Mouse (Mus musculus): ENCODE measurements at regions not wholly inside any gene's neighbourhood (a gene's known extent, or its start where the extent isn't known, plus 50 kb on each side); places are given as distances from the start of the nearest gene placed in this dataset.
"Not testable (repeated sequence)": the region's sequence is repeated elsewhere in the genome, so short reads cannot be mapped to it uniquely, and the experiment has no call there.

GRCm38 (mm10) chr8:86252696-86253355, 327.7 kb downstream of the Abcc12 start:
- TF ChIP-seq POLR2A (IDR thresholded peaks at IDR 0.05; ENCODE audit: control insufficient read depth, extremely low read depth, insufficient read depth, low read length, poor library complexity) (no peak), CTCF (IDR thresholded peaks at IDR 0.05; ENCODE audit: borderline replicate concordance, control insufficient read depth, extremely low read depth, insufficient read depth, low read length, poor library complexity) (no peak)
- 72% methylated on average over 4 of the region's 4 CpGs for WGBS

GRCm38 (mm10) chr8:86234696-86235095, 345.8 kb downstream of the Abcc12 start:
- H3K27me3 ChIP-seq (ENCODE audit: control insufficient read depth, insufficient read depth, low read length): no peaks in the 10 kb centered on the region
- no peaks in the 10 kb centered on the region for H3K36me3 ChIP-seq (ENCODE audit: control insufficient read depth, insufficient read depth, low read length)
- H3K4me1 ChIP-seq (replicated peaks; ENCODE audit: control insufficient read depth, insufficient read depth, low read length): no peaks in the 10 kb centered on the region

More at GRCm38 (mm10) chr8:86252696-86253355, 327.7 kb downstream of the Abcc12 start:
- no peaks in the 10 kb centered on the region for H3K36me3 ChIP-seq (ENCODE audit: control insufficient read depth, insufficient read depth, low read length)
- DNase-seq: no peak
- H3K4me3 ChIP-seq (ENCODE audit: control insufficient read depth, insufficient read depth, low read length): no peak overlapping the region
- H3K27ac ChIP-seq (ENCODE audit: control insufficient read depth, insufficient read depth, low read length): no peak overlapping the region
- H3K27me3 ChIP-seq (ENCODE audit: control insufficient read depth, insufficient read depth, low read length): no peaks in the 10 kb centered on the region
- H3K4me1 ChIP-seq (replicated peaks; ENCODE audit: control insufficient read depth, insufficient read depth, low read length): no peaks in the 10 kb centered on the region

GRCm38 (mm10) chr8:86231994-86232393, 348.5 kb downstream of the Abcc12 start:
- 90% methylated on average over 6 of the region's 6 CpGs for WGBS
- H3K27ac ChIP-seq (ENCODE audit: control insufficient read depth, insufficient read depth, low read length); H3K27me3 ChIP-seq (ENCODE audit: control insufficient read depth, insufficient read depth, low read length); H3K4me3 ChIP-seq (ENCODE audit: control insufficient read depth, insufficient read depth, low read length); H3K4me1 ChIP-seq (replicated peaks; ENCODE audit: control insufficient read depth, insufficient read depth, low read length); H3K36me3 ChIP-seq (ENCODE audit: control insufficient read depth, insufficient read depth, low read length): not testable (repeated sequence)
- DNase-seq: peak; percentile 4

More at GRCm38 (mm10) chr8:86234696-86235095, 345.8 kb downstream of the Abcc12 start:
- Histone ChIP-seq H3K27ac (ENCODE audit: control insufficient read depth, insufficient read depth, low read length) (no peak overlapping the region), H3K4me3 (ENCODE audit: control insufficient read depth, insufficient read depth, low read length) (no peak overlapping the region)
- DNase-seq: no peak
- TF ChIP-seq POLR2A (IDR thresholded peaks at IDR 0.05; ENCODE audit: control insufficient read depth, extremely low read depth, insufficient read depth, low read length, poor library complexity): no peak
- no peak for TF ChIP-seq CTCF (IDR thresholded peaks at IDR 0.05; ENCODE audit: borderline replicate concordance, control insufficient read depth, extremely low read depth, insufficient read depth, low read length, poor library complexity)
- 91% methylated on average over 4 of the region's 4 CpGs for WGBS

- Histone ChIP-seq H3K4me1 (replicated peaks; ENCODE audit: control insufficient read depth, insufficient read depth, low read length) (no peaks in the 10 kb centered on the region), H3K36me3 (ENCODE audit: control insufficient read depth, insufficient read depth, low read length) (no peaks in the 10 kb centered on the region), H3K4me3 (ENCODE audit: control insufficient read depth, insufficient read depth, low read length) (no peak overlapping the region), H3K27ac (ENCODE audit: control insufficient read depth, insufficient read depth, low read length) (no peak overlapping the region), H3K27me3 (ENCODE audit: control insufficient read depth, insufficient read depth, low read length) (no peaks in the 10 kb centered on the region)
- no peak for TF ChIP-seq CTCF (IDR thresholded peaks at IDR 0.05; ENCODE audit: borderline replicate concordance, control insufficient read depth, extremely low read depth, insufficient read depth, low read length, poor library complexity)
- no peak for TF ChIP-seq POLR2A (IDR thresholded peaks at IDR 0.05; ENCODE audit: control insufficient read depth, extremely low read depth, insufficient read depth, low read length, poor library complexity)
- 93% methylated on average over 4 of the region's 4 CpGs for WGBS
- DNase-seq: no peak
Measured at GRCm38 (mm10) chr8:86224851-86225250, 355.6 kb downstream of the Abcc12 start.

GRCm38 (mm10) chr8:86222715-86223114, 357.8 kb downstream of the Abcc12 start:
- TF ChIP-seq POLR2A (IDR thresholded peaks at IDR 0.05; ENCODE audit: control insufficient read depth, extremely low read depth, insufficient read depth, low read length, poor library complexity): no peak
- TF ChIP-seq CTCF (IDR thresholded peaks at IDR 0.05; ENCODE audit: borderline replicate concordance, control insufficient read depth, extremely low read depth, insufficient read depth, low read length, poor library complexity): no peak
- H3K36me3 ChIP-seq (ENCODE audit: control insufficient read depth, insufficient read depth, low read length): no peaks in the 10 kb centered on the region
- no peaks in the 10 kb centered on the region for H3K27me3 ChIP-seq (ENCODE audit: control insufficient read depth, insufficient read depth, low read length)
- no peaks in the 10 kb centered on the region for H3K4me1 ChIP-seq (replicated peaks; ENCODE audit: control insufficient read depth, insufficient read depth, low read length)
- WGBS: 94% methylated on average over 7 of the region's 7 CpGs
- H3K4me3 ChIP-seq (ENCODE audit: control insufficient read depth, insufficient read depth, low read length): no peak overlapping the region
- H3K27ac ChIP-seq (ENCODE audit: control insufficient read depth, insufficient read depth, low read length): no peak overlapping the region
- no peak for DNase-seq

GRCm38 (mm10) chr8:86222228-86222627, 358.3 kb downstream of the Abcc12 start:
- H3K27me3 ChIP-seq (ENCODE audit: control insufficient read depth, insufficient read depth, low read length): no peaks in the 10 kb centered on the region
- 92% methylated on average over 4 of the region's 4 CpGs for WGBS
- no peaks in the 10 kb centered on the region for H3K4me1 ChIP-seq (replicated peaks; ENCODE audit: control insufficient read depth, insufficient read depth, low read length)
- no peak for TF ChIP-seq CTCF (IDR thresholded peaks at IDR 0.05; ENCODE audit: borderline replicate concordance, control insufficient read depth, extremely low read depth, insufficient read depth, low read length, poor library complexity)
- no peak for TF ChIP-seq POLR2A (IDR thresholded peaks at IDR 0.05; ENCODE audit: control insufficient read depth, extremely low read depth, insufficient read depth, low read length, poor library complexity)
- H3K36me3 ChIP-seq (ENCODE audit: control insufficient read depth, insufficient read depth, low read length): no peaks in the 10 kb centered on the region
- no peak for DNase-seq
- H3K27ac ChIP-seq (ENCODE audit: control insufficient read depth, insufficient read depth, low read length): no peak overlapping the region
- H3K4me3 ChIP-seq (ENCODE audit: control insufficient read depth, insufficient read depth, low read length): no peak overlapping the region

- Histone ChIP-seq H3K4me3 (ENCODE audit: control insufficient read depth, insufficient read depth, low read length) (no peak overlapping the region), H3K27ac (ENCODE audit: control insufficient read depth, insufficient read depth, low read length) (no peak overlapping the region), H3K36me3 (ENCODE audit: control insufficient read depth, insufficient read depth, low read length) (no peaks in the 10 kb centered on the region), H3K4me1 (replicated peaks; ENCODE audit: control insufficient read depth, insufficient read depth, low read length) (no peaks in the 10 kb centered on the region), H3K27me3 (ENCODE audit: control insufficient read depth, insufficient read depth, low read length) (no peaks in the 10 kb centered on the region)
- TF ChIP-seq POLR2A (IDR thresholded peaks at IDR 0.05; ENCODE audit: control insufficient read depth, extremely low read depth, insufficient read depth, low read length, poor library complexity) (no peak), CTCF (IDR thresholded peaks at IDR 0.05; ENCODE audit: borderline replicate concordance, control insufficient read depth, extremely low read depth, insufficient read depth, low read length, poor library complexity) (no peak)
- 96% methylated on average over 8 of the region's 8 CpGs for WGBS
- DNase-seq: no peak
Measured at GRCm38 (mm10) chr8:86214399-86214798, 366.1 kb downstream of the Abcc12 start.

Data from thymus, adult 2 months (tissue).